Mouse (Mus musculus) cerebellum, adult (tissue): ENCODE measurements at regions not wholly inside any gene's neighbourhood (a gene's known extent, or its start where the extent isn't known, plus 50 kb on each side); places are given as distances from the start of the nearest gene placed in this dataset.

Experiments used
- ATAC-seq: cut with Nextera tagmentation; 2 replicates; pipeline ENCODE4 v1.9.2; 2017; ENCODE audit warnings: mild to moderate bottlenecking, moderate library complexity, mixed read lengths; ENCODE audit not compliant: insufficient number of reproducible peaks, low FRiP score, low TSS enrichment

DNA sequence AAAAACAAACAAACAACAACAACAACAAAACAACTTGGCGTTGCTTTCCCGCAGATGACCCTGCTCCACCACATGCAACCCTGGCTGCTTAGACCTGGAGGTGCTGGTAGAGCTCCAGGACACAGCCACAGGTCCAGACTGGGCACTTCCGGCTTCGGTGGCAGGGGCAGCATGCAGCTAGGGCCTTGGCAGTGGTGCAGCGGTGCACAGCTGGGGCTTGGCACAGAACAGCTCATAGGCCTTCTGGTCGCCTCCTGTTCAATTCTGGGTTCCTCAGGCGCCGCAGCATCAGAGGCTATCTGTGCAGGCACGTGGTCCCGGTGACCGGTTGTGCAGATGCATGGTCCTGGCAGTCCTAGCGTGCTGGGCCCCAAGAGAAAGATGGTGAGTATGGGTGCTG, 1492.4 kb downstream of the Tbl1xr1 start:
- ATAC-seq, result no peak

DNA sequence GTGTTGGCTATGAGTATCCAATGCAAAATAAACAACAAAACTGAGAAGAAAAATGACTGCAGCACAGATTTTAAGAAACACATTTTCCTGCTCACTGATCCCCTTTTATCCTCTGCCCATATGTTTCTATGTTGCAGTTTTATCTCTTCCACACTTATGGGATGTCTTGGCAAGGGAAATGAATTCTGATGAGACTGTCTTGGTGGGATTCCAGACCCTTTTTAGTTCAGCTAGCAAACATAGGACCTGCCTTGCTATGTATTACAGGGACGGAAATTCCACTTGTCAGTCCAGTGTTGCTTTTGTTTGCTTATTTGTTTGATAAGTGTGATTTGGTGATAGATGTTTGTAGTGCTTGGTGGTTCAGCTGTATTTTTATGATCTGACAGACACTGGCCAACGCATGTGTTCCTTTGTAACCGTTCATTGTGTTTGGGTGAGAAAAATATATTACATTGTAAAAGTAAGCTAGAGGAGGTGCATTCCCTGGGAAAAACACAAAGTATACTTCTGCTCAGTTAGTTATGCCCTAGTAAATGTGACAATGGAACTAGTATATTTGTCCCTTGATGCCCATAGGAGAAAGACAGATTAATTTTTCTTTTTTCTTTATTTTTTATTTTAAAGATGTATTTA, 1516.2 kb downstream of the Tbl1xr1 start:
- ATAC-seq, result no peak

DNA sequence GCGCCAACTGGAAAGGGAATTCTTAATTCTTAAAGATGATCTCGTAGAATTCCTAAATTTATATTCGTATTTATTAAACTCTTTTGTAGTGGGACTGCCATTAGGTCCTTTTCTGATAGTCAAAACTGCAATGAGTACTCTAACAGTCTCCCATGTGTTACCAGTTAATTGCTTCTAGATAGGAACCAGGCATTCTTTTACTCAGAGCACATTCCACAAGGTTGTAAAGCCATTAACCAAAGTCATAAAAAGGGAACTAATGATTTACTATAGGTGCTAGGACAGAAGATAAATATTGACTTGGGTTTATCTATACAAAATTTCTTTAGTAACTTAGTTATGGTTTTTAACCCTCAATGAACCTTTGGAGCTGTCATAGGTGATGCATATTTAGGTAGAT, 1525.0 kb downstream of the Tbl1xr1 start:
- no peak for ATAC-seq

DNA sequence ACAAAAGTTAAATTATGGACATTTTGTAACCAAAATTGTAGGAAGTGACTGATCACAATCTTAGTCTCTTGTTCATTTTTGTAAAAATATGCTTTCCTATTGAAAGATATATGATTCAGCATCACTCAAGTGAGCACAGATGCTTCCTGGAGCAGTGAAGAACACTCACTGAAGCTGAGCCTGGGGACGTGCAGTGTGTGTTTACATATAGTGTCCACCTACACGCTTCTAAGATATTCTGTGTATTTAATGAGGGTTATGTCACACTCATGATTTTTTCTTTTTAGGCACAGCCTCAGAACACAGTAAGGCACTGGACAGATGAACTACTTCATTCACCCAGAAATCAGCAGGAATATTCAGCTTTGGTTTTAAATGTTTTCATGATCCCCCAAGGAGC, 1533.6 kb downstream of the Tbl1xr1 start:
- ATAC-seq, result no peak

DNA sequence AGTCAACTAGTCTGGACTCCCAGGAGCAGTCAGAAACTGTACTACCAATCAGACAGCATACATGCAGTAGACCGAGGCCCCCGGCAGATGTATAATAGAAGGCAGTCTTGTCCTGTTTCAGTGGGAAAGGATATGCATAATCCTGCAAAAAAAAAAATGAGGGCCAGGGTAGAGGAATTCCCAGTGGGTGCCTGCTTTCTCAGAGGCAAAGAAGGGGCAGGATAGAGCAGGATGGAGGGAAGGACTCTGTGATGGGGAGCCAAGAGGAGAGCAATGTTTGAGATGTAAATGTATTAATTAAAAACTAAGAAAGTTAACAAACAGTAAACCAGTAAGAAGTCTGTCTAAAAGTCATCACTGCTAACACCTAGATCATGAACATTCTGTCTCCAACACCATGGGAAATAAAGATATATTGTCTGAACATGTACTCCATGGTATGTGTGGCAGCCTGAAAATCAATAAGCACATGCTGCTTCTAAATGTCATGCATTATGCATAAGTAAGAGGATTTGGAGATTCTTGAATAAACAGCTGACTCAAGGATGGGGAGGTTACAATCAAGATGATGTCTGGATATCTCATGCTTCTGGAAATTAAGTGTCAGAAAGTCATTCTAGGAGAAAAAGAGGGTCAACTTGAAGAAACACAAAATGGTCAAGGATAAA, 1485.3 kb downstream of the Naaladl2 start:
- no peak for ATAC-seq

DNA sequence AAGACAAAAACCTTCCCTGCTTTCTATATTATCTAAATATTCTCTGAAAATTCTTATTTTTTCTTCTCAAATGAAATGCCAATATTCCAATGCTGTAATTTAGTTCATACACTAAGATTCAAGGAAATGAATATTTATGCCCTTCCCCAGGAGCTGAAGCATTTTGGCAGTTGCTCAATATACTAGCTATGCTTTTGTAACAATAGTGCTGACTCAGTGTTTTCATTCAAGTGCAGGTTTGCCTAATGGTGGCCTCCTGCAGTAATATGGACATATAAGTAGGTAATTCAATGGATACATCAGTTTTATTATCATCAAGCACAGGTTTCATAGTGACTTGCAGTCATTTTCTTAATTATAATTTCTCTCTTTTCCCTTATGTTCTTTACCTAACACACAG, 1437.3 kb downstream of the Naaladl2 start:
- ATAC-seq, result no peak
